Mouse (Mus musculus): ENCODE measurements around the gene Btbd6. TPM values are rescaled to one million over a fixed set of nuclear protein-coding genes. Genes with fewer than 3 reads are reported as not detected.

Gene Btbd6
- total RNA-seq (2023), result 42.4 TPM

GRCm38 (mm10) chr12:112976371-112977073 is at the start of gene Btbd6:
Btbd6 (plus strand) TSS chr12:112976482.

GRCm38 (mm10) chr12:112929562-112930352 is 46.5 kb upstream of the Btbd6 start, which contains the start of gene Jag2:
Jag2 (minus strand) TSS chr12:112929776.

GRCm38 (mm10) chr12:112941776-112942713 is 34.2 kb upstream of the Btbd6 start, which contains the start of gene Nudt14:
Nudt14 (minus strand) TSS chr12:112942124.

GRCm38 (mm10) chr12:113000294-113001132 is 24.2 kb downstream of the Btbd6 start, which contains the start of gene Brf1:
Brf1 (minus strand) TSS chr12:113000704.

GRCm38 (mm10) chr12:113013604-113014558 is 37.6 kb downstream of the Btbd6 start, which contains the start of gene Pacs2:
Pacs2 (plus strand) TSS chr12:113014508.

Other genes starting within 250 kb of the Btbd6 start
- gene Pld4, start 215.8 kb upstream of the Btbd6 start, total RNA-seq (2023), result 32.9 TPM
- 0.35 TPM for gene Ahnak2, start 173.8 kb upstream of the Btbd6 start, total RNA-seq (2023)
- 0.47 TPM for gene Clba1, start 167.5 kb upstream of the Btbd6 start, total RNA-seq (2023)
- gene Cdca4, start 147.1 kb upstream of the Btbd6 start, total RNA-seq (2023), result 30.1 TPM
- gene Gpr132, start 108.3 kb upstream of the Btbd6 start, total RNA-seq (2023), result 520 TPM
- gene Jag2, start 46.7 kb upstream of the Btbd6 start, total RNA-seq (2023), result 9.7 TPM
- 28.0 TPM for gene Nudt14, start 34.4 kb upstream of the Btbd6 start, total RNA-seq (2023)
- gene Brf1, start 24.2 kb downstream of the Btbd6 start, total RNA-seq (2023), result 220 TPM
- 69.6 TPM for gene Pacs2, start 38.0 kb downstream of the Btbd6 start, total RNA-seq (2023)
- gene Tex22, start 98.0 kb downstream of the Btbd6 start, total RNA-seq (2023), result not detected
- gene Mta1, start 121.8 kb downstream of the Btbd6 start, total RNA-seq (2023), result 79.1 TPM
- 11.9 TPM for gene Crip2, start 163.8 kb downstream of the Btbd6 start, total RNA-seq (2023)
- gene Crip1, start 169.8 kb downstream of the Btbd6 start, total RNA-seq (2023), result 840 TPM
- gene Tedc1, start 179.9 kb downstream of the Btbd6 start, total RNA-seq (2023), result 10.1 TPM
- gene Tmem121, start 209.4 kb downstream of the Btbd6 start, total RNA-seq (2023), result 0.47 TPM

All from CD4-positive naive resting alpha-beta T cell, adult 76 days (primary cell).